Mouse (Mus musculus) liver, postnatal 0 days (tissue): ENCODE data around the gene Bex3. TPM values are rescaled to one million over a fixed set of nuclear protein-coding genes. Genes with fewer than 3 reads are reported as not detected.
"Not testable (repeated sequence)": the region's sequence is repeated elsewhere in the genome, so short reads cannot be mapped to it uniquely, and the experiment has no call there.

Experiments used
- ATAC-seq: fragments of 200-750 bp; cut with Nextera tagmentation; 2 replicates; pipeline ENCODE4 v1.8.0; 2017; ENCODE audit warnings: mild to moderate bottlenecking, moderate library complexity
- DNase-seq: peaks from one replicate; pipeline ENCODE4 v3.0.0-alpha.2; 2016
- H3K27ac ChIP-seq: fragments of 300-500 bp; sonication (generic); 2 replicates; pipeline ENCODE4 v1.5.1; 2014; ENCODE audit warnings: antibody characterized with exemption, moderate library complexity, mild to moderate bottlenecking, low read depth
- H3K27me3 ChIP-seq: fragments of 300-500 bp; sonication (generic); 2 replicates; pipeline ENCODE4 v1.6.1; 2014; ENCODE audit warnings: low read length, control low read depth, mixed read lengths; ENCODE audit not compliant: insufficient read depth
- H3K36me3 ChIP-seq: fragments of 300-500 bp; sonication (generic); replicated peaks from 2 replicates; pipeline ENCODE4 v1.6.1; 2014; ENCODE audit warnings: mild to moderate bottlenecking, control low read depth, low read length, moderate library complexity, mixed read lengths; ENCODE audit not compliant: insufficient read depth
- H3K4me1 ChIP-seq: fragments of 300-500 bp; sonication (generic); 2 replicates; pipeline ENCODE4 v1.6.1; 2014; ENCODE audit warnings: antibody characterized with exemption, mild to moderate bottlenecking, control low read depth; ENCODE audit not compliant: insufficient read depth
- H3K4me2 ChIP-seq: fragments of 300-500 bp; sonication (generic); 2 replicates; pipeline ENCODE4 v1.6.1; 2014; ENCODE audit warnings: low read depth, mild to moderate bottlenecking, low read length, moderate library complexity, mixed read lengths
- H3K4me3 ChIP-seq: fragments of 300-500 bp; sonication (generic); 2 replicates; pipeline ENCODE4 v1.5.1; 2014; ENCODE audit warnings: low read depth, low read length
- H3K9ac ChIP-seq: fragments of 300-500 bp; sonication (generic); replicated peaks from 2 replicates; pipeline ENCODE4 v1.6.1; 2014; ENCODE audit warnings: mild to moderate bottlenecking, moderate library complexity
- H3K9me3 ChIP-seq: fragments of 300-500 bp; sonication (generic); 2 replicates; pipeline ENCODE4 v1.6.1; 2016; ENCODE audit warnings: mild to moderate bottlenecking, control low read depth, low read length, mixed read lengths
- CTCF ChIP-seq: sonication (generic); IDR thresholded peaks from 2 replicates; pipeline ENCODE4 v1.5.1; 2016; ENCODE audit warnings: antibody characterized with exemption, low read depth
- EP300 ChIP-seq: IDR thresholded peaks from 2 replicates; pipeline ENCODE4 v1.6.1; 2016; ENCODE audit warnings: antibody characterized with exemption, low read depth, mild to moderate bottlenecking
- WGBS: fragments of 180-500 bp; shearing (Covaris S2); extraction: QIAGEN DNeasy Blood & Tissue Kit; methylation state at CpG from one replicate; pipeline ENCODE4 v1.1.7; 2014; ENCODE audit not compliant: insufficient replicate concordance; 5-methylcytosine and 5-hydroxymethylcytosine counted together
- polyA plus RNA-seq: library from polyadenylated mRNA; unstranded; fragments of >200 nt; fragmentation: Nextera tagmentation; extraction: Ambion mirVana; gene quantifications from 2 replicates; pipeline ENCODE4 v1.2.1, GENCODE M21; 2015

Gene Bex3
- polyA plus RNA-seq, 1 experiment from 2014 or later = 179 TPM

GRCm38 (mm10) chrX:136245521-136246071, 24.5 kb upstream of the Bex3 start:
- peak overlapping the region; percentile 41 for H3K27ac ChIP-seq
- no peaks in the 10 kb centered on the region for H3K27me3 ChIP-seq
- TF ChIP-seq CTCF (no peak), EP300 (no peak)
- WGBS = 31% methylated on average over 15 of the region's 15 CpGs
- ATAC-seq = peak; percentile 59
- no peaks in the 10 kb centered on the region for H3K9me3 ChIP-seq
- H3K4me1 ChIP-seq = no peaks in the 10 kb centered on the region
- peak overlapping the region; percentile 65 for H3K4me3 ChIP-seq
- H3K36me3 ChIP-seq = no peaks in the 10 kb centered on the region
- DNase-seq = peak; percentile 18
- peak overlapping the region; percentile 64 for H3K9ac ChIP-seq
- H3K4me2 ChIP-seq = peak overlapping the region; percentile 78

DNA sequence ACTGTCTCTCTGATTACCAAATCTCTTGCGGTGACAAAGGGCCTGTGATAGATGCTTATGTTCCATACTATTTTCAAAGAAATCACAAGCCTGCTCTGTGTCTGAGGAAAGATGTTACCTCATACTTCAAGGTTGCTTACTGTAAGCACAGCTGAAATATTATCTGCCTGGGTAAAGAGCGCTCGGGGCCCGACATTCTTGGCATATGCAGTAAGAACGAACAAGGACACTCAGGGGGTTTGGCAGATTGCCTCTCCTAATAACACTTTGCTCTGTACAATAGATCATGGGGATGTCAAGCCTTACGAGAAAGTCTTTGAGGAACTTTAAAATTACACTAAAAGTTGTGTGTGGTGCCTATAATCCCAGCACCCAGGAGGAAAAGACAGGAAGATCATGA, 21.2 kb upstream of the Bex3 start:
- Histone ChIP-seq H3K27ac (no peak overlapping the region), H3K4me1 (no peaks in the 10 kb centered on the region), H3K36me3 (no peaks in the 10 kb centered on the region), H3K4me3 (no peak overlapping the region), H3K9ac (no peak overlapping the region), H3K4me2 (no peak overlapping the region), H3K9me3 (no peaks in the 10 kb centered on the region), H3K27me3 (no peaks in the 10 kb centered on the region)
- DNase-seq = no peak
- TF ChIP-seq CTCF (no peak), EP300 (no peak)
- no peak for ATAC-seq
- 72% methylated on average over 6 of the region's 6 CpGs for WGBS

- H3K4me3 ChIP-seq = no peak overlapping the region
- no peak for ATAC-seq
- no peak overlapping the region for H3K4me2 ChIP-seq
- H3K9ac ChIP-seq = no peak overlapping the region
- 68% methylated on average over 7 of the region's 7 CpGs for WGBS
- no peak overlapping the region for H3K27ac ChIP-seq
- H3K4me1 ChIP-seq = no peaks in the 10 kb centered on the region
- H3K27me3 ChIP-seq = no peaks in the 10 kb centered on the region
- no peaks in the 10 kb centered on the region for H3K9me3 ChIP-seq
- no peaks in the 10 kb centered on the region for H3K36me3 ChIP-seq
- TF ChIP-seq CTCF (no peak), EP300 (no peak)
- DNase-seq = no peak
Measured at GRCm38 (mm10) chrX:136249671-136250070, 20.4 kb upstream of the Bex3 start.

DNA sequence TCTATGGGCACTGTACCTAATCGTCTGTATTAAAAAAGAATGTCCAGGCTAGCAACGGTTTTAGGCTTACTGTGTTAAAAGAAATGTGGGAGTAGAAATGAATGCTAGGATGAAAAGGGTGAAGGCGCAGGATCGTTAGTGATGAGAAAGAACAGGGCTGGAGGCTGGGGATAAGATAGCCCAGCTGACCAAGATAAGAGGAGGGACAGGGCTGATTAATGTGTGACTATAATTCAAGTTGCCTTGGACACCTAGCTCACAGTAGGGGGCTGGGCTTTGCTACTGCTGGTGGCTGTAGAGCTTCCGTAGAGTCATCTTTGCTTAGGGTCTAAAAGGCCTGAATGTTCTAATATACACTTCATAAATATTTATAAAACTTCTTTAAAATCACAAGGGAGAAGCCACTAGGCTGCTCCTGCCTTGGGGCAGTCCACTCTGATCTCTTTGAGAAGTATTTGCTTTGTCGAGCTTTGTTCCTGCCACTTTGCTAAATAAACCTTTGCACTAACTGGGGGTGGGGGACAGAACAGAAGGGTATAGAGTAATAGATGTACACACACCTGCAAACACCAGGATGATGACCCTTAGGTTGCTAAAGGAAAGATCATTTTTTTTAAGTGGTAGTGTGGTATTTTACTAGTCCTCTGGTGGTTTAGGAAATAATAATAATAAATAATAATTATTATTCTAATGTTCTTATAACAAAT, 17.9 kb upstream of the Bex3 start:
- 44% methylated on average over 6 of the region's 6 CpGs for WGBS
- Histone ChIP-seq H3K36me3 (no peaks in the 10 kb centered on the region), H3K4me3 (no peak overlapping the region), H3K27ac (peak overlapping the region; percentile 8; the same call in 1 of the 2 replicates), H3K27me3 (no peaks in the 10 kb centered on the region), H3K4me2 (peak overlapping the region; percentile 35), H3K4me1 (no peaks in the 10 kb centered on the region), H3K9ac (no peak overlapping the region), H3K9me3 (no peaks in the 10 kb centered on the region)
- ATAC-seq = peak; percentile 72
- no peak for DNase-seq
- TF ChIP-seq CTCF (no peak), EP300 (no peak)

- DNase-seq (no peak), ATAC-seq (no peak)
- Histone ChIP-seq H3K27me3 (no peaks in the 10 kb centered on the region), H3K4me1 (no peaks in the 10 kb centered on the region), H3K27ac (no peak overlapping the region), H3K9me3 (no peaks in the 10 kb centered on the region), H3K4me3 (no peak overlapping the region), H3K36me3 (no peaks in the 10 kb centered on the region; the same call in 1 of the 2 replicates), H3K4me2 (no peak overlapping the region), H3K9ac (no peak overlapping the region)
- 74% methylated on average over 5 of the region's 5 CpGs for WGBS
- no peak for TF ChIP-seq CTCF
- TF ChIP-seq EP300 = no peak
Measured at GRCm38 (mm10) chrX:136267720-136268119, 2.3 kb upstream of the Bex3 start.

DNA sequence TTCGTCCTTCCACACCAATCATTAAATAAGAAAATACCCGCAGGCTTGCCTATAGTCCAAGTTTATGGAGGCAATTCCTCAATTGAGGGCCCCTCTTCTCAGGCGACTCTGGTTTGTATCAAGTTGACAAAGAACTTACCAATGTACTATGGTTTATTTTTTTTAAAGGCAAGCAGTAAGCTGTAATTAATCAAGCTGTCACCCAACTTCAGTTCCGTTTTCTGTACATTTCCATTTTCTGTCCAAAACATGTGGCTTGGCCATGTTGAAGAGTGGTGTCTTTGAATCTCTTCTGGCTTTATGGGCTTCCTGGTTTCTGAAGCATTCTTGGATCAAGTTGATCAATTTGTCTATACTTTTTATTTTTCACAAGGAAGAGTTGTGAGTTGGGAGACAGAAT, 1.9 kb upstream of the Bex3 start:
- no peak for DNase-seq
- no peak overlapping the region for H3K27ac ChIP-seq
- TF ChIP-seq EP300 (no peak), CTCF (no peak)
- no peak for ATAC-seq
- H3K4me1 ChIP-seq = no peaks in the 10 kb centered on the region
- H3K4me2 ChIP-seq = no peak overlapping the region
- WGBS = 57% methylated on average over 4 of the region's 4 CpGs
- H3K36me3 ChIP-seq = no peaks in the 10 kb centered on the region; the same call in 1 of the 2 replicates
- H3K27me3 ChIP-seq = no peaks in the 10 kb centered on the region
- H3K9ac ChIP-seq = no peak overlapping the region
- H3K9me3 ChIP-seq = no peaks in the 10 kb centered on the region
- no peak overlapping the region for H3K4me3 ChIP-seq

DNA sequence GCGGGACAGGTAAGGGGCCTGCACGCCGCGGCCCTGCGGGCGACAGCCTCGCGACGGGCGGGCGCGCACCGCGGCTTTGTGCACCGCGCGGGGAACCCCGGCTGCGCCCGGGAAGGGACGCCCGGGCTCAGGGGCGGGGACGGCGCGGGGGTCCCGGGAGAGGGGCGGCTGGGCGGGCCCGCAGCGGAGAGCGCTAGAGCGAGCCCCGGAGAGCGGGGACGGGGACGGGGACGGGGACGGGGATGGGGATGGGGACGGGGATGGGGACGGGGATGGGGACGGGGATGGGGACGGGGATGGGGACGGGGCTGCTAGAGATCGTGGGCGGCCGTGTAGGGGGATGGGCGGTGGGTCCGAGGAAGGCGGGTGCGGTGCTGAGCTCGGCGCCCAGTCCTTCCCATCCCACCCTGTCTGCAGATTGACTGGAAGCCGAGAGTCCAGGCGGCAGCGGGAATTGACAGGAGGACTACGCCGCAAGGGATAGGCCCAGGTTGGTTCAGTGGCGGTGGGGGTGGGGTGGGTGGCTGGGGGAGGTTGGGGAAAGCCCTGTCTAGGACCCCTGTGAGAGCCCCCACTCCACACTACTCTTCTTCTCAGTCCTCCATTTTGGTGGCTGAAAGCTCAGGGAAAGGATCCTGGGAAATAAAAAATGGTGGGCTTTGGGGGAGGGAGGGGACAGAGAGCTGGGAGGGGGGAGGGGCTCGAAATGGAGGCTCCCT, 499 bp downstream of the Bex3 start:
- not testable (repeated sequence) for H3K9me3 ChIP-seq, DNase-seq, H3K36me3 ChIP-seq, H3K4me1 ChIP-seq, H3K27me3 ChIP-seq
- WGBS = 19% methylated on average over 10 of the region's 60 CpGs
- peak overlapping the region; percentile 58 for H3K4me2 ChIP-seq
- peak overlapping the region; percentile 57 for H3K9ac ChIP-seq
- ATAC-seq = peak; percentile 24
- peak overlapping the region; percentile 29; the same call in 1 of the 2 replicates for H3K27ac ChIP-seq
- peak overlapping the region; percentile 42 for H3K4me3 ChIP-seq
